Mouse (Mus musculus): ENCODE measurements at regions not wholly inside any gene's neighbourhood (a gene's known extent, or its start where the extent isn't known, plus 50 kb on each side); places are given as distances from the start of the nearest gene placed in this dataset.

DNA sequence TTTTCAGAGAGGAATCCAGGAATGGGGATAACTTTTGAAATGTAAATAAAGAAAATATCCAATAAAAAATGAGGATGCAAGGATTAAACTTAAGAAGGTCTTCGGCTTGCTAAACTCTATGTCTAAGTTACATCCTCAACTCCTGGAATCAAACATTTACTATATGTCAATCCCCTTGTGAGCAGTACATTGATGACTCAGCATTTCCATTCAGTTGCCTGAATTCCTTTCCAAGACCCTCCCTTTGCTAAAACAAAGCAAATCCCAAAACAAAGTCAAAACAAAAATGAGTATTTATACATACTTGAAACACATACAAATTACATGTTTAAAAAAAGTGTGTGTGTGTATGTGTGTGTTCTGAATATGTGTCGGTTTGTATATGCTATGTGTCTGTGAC lies 753.9 kb upstream of the Lrrc4c start:
- Histone ChIP-seq H3K4me1 (ENCODE audit: control insufficient read depth, insufficient read depth, low read length) (no peaks in the 10 kb centered on the region), H3K27me3 (ENCODE audit: control insufficient read depth, insufficient read depth, low read length, poor library complexity, severe bottlenecking) (no peaks in the 10 kb centered on the region), H3K27ac (ENCODE audit: insufficient read depth, low read length) (no peak overlapping the region), H3K9me3 (replicated peaks; ENCODE audit: control insufficient read depth, insufficient read depth, low read length, poor library complexity, severe bottlenecking) (no peaks in the 10 kb centered on the region), H3K4me3 (ENCODE audit: low read depth, low read length) (no peak overlapping the region), H3K9ac (ENCODE audit: low read depth, poor library complexity, severe bottlenecking) (no peak overlapping the region), H3K36me3 (ENCODE audit: control insufficient read depth, insufficient read depth, low read length, poor library complexity, severe bottlenecking) (no peaks in the 10 kb centered on the region)
- TF ChIP-seq POLR2A (IDR thresholded peaks at IDR 0.05; ENCODE audit: insufficient read depth, low read length), result no peak

DNA sequence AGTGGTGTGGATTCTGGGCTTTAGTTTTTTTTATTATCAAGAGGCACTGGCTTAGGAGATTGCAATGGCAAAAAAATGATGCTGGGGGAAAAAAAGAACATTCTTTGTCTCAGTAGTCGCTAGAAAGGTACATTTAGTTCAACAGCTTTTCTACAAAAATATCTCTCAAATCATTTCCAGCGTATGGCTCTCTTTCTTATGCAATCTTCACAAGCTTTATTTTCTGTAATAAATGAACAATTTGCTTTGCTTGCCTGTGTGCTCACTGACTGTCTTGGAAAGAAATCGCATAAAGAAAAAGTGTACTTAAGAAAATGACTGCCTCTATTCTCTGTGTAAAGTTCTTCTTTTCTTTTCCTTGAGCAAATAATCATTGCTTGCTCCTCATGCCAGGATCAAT lies 742.1 kb upstream of the Lrrc4c start:
- TF ChIP-seq EP300 (IDR thresholded peaks at IDR 0.05; ENCODE audit: insufficient read depth, low read depth, low read length) (no peak), POLR2A (IDR thresholded peaks at IDR 0.05; ENCODE audit: insufficient read depth, low read length) (no peak), CTCF (IDR thresholded peaks at IDR 0.05; ENCODE audit: low read depth, low read length) (no peak)
- Histone ChIP-seq H3K9me3 (replicated peaks; ENCODE audit: control insufficient read depth, insufficient read depth, low read length, poor library complexity, severe bottlenecking) (no peaks in the 10 kb centered on the region), H3K4me1 (ENCODE audit: control insufficient read depth, insufficient read depth, low read length) (no peaks in the 10 kb centered on the region), H3K36me3 (ENCODE audit: control insufficient read depth, insufficient read depth, low read length, poor library complexity, severe bottlenecking) (no peaks in the 10 kb centered on the region), H3K27ac (ENCODE audit: insufficient read depth, low read length) (no peak overlapping the region), H3K9ac (ENCODE audit: low read depth, poor library complexity, severe bottlenecking) (no peak overlapping the region), H3K4me3 (ENCODE audit: low read depth, low read length) (no peak overlapping the region), H3K27me3 (ENCODE audit: control insufficient read depth, insufficient read depth, low read length, poor library complexity, severe bottlenecking) (no peaks in the 10 kb centered on the region)

DNA sequence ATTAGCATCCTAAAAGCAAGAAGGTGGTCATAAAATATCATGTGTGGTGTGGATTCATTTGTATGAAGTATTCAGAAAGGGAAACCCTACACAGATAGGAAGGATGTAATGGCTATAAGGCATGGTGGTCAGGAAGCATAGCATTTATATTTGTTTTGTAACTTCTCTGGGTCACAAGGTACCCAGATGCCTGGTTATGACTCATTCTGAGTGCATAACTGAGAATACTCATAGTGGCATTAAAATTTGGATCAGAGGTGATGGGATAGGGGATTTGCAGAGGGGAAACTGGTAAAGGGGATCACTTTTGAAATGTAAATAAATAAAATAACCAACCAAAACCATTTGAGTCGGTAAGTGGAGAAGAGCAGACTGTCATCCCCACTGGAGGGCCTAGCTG lies 738.8 kb upstream of the Lrrc4c start:
- Histone ChIP-seq H3K27ac (ENCODE audit: insufficient read depth, low read length) (no peak overlapping the region), H3K27me3 (ENCODE audit: control insufficient read depth, insufficient read depth, low read length, poor library complexity, severe bottlenecking) (no peaks in the 10 kb centered on the region), H3K9ac (ENCODE audit: low read depth, poor library complexity, severe bottlenecking) (no peak overlapping the region), H3K9me3 (replicated peaks; ENCODE audit: control insufficient read depth, insufficient read depth, low read length, poor library complexity, severe bottlenecking) (no peaks in the 10 kb centered on the region), H3K4me3 (ENCODE audit: low read depth, low read length) (no peak overlapping the region), H3K36me3 (ENCODE audit: control insufficient read depth, insufficient read depth, low read length, poor library complexity, severe bottlenecking) (no peaks in the 10 kb centered on the region), H3K4me1 (ENCODE audit: control insufficient read depth, insufficient read depth, low read length) (no peaks in the 10 kb centered on the region)
- TF ChIP-seq POLR2A (IDR thresholded peaks at IDR 0.05; ENCODE audit: insufficient read depth, low read length) (no peak), CTCF (IDR thresholded peaks at IDR 0.05; ENCODE audit: low read depth, low read length) (no peak), EP300 (IDR thresholded peaks at IDR 0.05; ENCODE audit: insufficient read depth, low read depth, low read length) (no peak)

DNA sequence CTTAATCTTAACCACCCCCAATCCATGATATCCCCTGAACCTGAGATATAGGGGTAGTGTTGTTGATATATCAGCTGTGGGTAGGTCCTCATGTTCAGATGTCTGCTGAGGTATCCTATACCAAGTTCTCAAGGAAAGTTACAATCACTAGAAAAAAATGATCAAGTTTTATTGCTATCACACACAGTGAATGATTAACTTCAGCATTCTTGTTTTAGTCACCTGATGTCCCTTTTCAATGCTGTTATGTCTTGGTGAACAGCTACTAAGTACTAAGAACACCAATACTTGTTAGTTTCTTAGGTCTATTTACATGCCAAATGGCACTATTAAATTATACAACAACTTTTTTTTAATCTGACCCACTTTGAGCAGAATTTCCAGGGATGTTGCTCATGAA lies 732.0 kb upstream of the Lrrc4c start:
- no peaks in the 10 kb centered on the region for H3K4me1 ChIP-seq (ENCODE audit: control insufficient read depth, insufficient read depth, low read length)
- H3K9me3 ChIP-seq (replicated peaks; ENCODE audit: control insufficient read depth, insufficient read depth, low read length, poor library complexity, severe bottlenecking), result no peaks in the 10 kb centered on the region
- no peak overlapping the region for H3K9ac ChIP-seq (ENCODE audit: low read depth, poor library complexity, severe bottlenecking)
- H3K27ac ChIP-seq (ENCODE audit: insufficient read depth, low read length), result no peak overlapping the region
- no peak overlapping the region for H3K4me3 ChIP-seq (ENCODE audit: low read depth, low read length)
- H3K27me3 ChIP-seq (ENCODE audit: control insufficient read depth, insufficient read depth, low read length, poor library complexity, severe bottlenecking), result no peaks in the 10 kb centered on the region
- H3K36me3 ChIP-seq (ENCODE audit: control insufficient read depth, insufficient read depth, low read length, poor library complexity, severe bottlenecking), result no peaks in the 10 kb centered on the region
- TF ChIP-seq EP300 (IDR thresholded peaks at IDR 0.05; ENCODE audit: insufficient read depth, low read depth, low read length) (no peak), POLR2A (IDR thresholded peaks at IDR 0.05; ENCODE audit: insufficient read depth, low read length) (no peak), CTCF (IDR thresholded peaks at IDR 0.05; ENCODE audit: low read depth, low read length) (no peak)

- Histone ChIP-seq H3K9me3 (replicated peaks; ENCODE audit: control insufficient read depth, insufficient read depth, low read length, poor library complexity, severe bottlenecking) (no peaks in the 10 kb centered on the region), H3K4me1 (ENCODE audit: control insufficient read depth, insufficient read depth, low read length) (no peaks in the 10 kb centered on the region), H3K4me3 (ENCODE audit: low read depth, low read length) (no peak overlapping the region), H3K27me3 (ENCODE audit: control insufficient read depth, insufficient read depth, low read length, poor library complexity, severe bottlenecking) (no peaks in the 10 kb centered on the region), H3K36me3 (ENCODE audit: control insufficient read depth, insufficient read depth, low read length, poor library complexity, severe bottlenecking) (no peaks in the 10 kb centered on the region), H3K9ac (ENCODE audit: low read depth, poor library complexity, severe bottlenecking) (no peak overlapping the region), H3K27ac (ENCODE audit: insufficient read depth, low read length) (no peak overlapping the region)
- no peak for TF ChIP-seq EP300 (IDR thresholded peaks at IDR 0.05; ENCODE audit: insufficient read depth, low read depth, low read length)
- no peak for TF ChIP-seq CTCF (IDR thresholded peaks at IDR 0.05; ENCODE audit: low read depth, low read length)
- TF ChIP-seq POLR2A (IDR thresholded peaks at IDR 0.05; ENCODE audit: insufficient read depth, low read length), result no peak
These were observed 730.9 kb upstream of the Lrrc4c start for GRCm38 (mm10) chr2:95587044-95587443.

DNA sequence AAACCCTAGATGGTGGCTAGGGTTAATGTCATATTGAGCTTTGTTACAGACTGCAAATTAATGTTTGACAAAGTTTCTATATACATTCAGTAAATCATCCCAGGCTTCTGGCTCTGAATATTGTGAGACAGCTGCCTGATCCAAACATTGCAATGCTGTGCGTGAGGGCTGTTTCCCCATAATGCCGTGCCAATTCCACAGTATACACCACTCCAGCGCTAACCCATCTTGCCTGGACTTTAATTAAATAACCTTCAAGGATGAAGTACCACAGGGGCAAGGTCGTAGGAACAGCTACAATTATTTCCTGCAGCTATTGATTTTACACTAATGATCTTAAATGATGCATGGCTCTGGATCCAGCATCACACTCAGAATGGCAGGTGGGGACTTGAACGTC lies 704.6 kb upstream of the Lrrc4c start:
- no peaks in the 10 kb centered on the region for H3K9me3 ChIP-seq (replicated peaks; ENCODE audit: control insufficient read depth, insufficient read depth, low read length, poor library complexity, severe bottlenecking)
- H3K27ac ChIP-seq (ENCODE audit: insufficient read depth, low read length), result no peak overlapping the region
- H3K4me3 ChIP-seq (ENCODE audit: low read depth, low read length), result no peak overlapping the region
- no peaks in the 10 kb centered on the region for H3K4me1 ChIP-seq (ENCODE audit: control insufficient read depth, insufficient read depth, low read length)
- H3K9ac ChIP-seq (ENCODE audit: low read depth, poor library complexity, severe bottlenecking), result no peak overlapping the region
- no peaks in the 10 kb centered on the region for H3K27me3 ChIP-seq (ENCODE audit: control insufficient read depth, insufficient read depth, low read length, poor library complexity, severe bottlenecking)
- TF ChIP-seq POLR2A (IDR thresholded peaks at IDR 0.05; ENCODE audit: insufficient read depth, low read length), result no peak
- no peak for TF ChIP-seq CTCF (IDR thresholded peaks at IDR 0.05; ENCODE audit: low read depth, low read length)
- no peak for TF ChIP-seq EP300 (IDR thresholded peaks at IDR 0.05; ENCODE audit: insufficient read depth, low read depth, low read length)
- no peaks in the 10 kb centered on the region for H3K36me3 ChIP-seq (ENCODE audit: control insufficient read depth, insufficient read depth, low read length, poor library complexity, severe bottlenecking)
